Mouse (Mus musculus) monocyte, adult 2 months (primary cell): ENCODE results near the gene Eml1.

Experiments
- DNase-seq, 2 experiments: peaks; one replicate each; pipeline ENCODE4 v3.0.0; 2022; ENCODE audit warnings: low spot score in 2 of 2, low read depth in 1 of 2

Eml1 gene

DNA sequence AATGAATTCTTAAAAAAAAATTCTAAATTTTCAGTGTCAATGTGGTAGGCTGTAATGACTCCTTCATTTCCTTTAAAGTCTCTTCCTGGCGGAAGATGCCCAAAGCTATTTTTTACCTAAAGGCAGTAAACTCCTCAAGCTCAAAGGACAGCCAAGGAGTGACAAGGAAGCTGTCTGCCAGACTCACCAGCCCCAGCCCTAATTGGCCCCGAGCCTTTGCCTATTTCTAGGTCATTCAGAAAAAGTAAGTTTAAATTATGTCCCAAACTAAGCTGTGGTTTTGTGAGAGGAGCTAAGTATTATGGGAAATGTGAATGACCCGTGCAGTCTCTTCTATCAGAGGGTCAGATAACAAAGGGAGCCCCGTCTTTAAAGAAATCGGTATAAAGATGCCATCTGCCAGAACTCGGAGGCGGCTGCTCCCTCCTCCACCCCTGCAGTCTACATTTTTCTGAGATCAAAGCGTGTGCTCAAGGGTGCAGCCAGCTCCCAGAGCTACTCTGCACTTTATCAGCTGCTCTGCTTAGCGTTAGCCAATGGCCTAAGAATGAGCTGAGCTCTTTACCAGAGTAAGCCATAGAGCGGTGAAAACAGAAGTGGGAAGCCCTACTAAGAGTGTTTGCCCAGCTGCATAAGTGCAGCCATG is 175.9 kb downstream of the Eml1 start:
- no peak for DNase-seq

- DNase-seq = no peak
Measured at GRCm38 (mm10) chr12:108547251-108547875, 176.6 kb downstream of the Eml1 start.

DNA sequence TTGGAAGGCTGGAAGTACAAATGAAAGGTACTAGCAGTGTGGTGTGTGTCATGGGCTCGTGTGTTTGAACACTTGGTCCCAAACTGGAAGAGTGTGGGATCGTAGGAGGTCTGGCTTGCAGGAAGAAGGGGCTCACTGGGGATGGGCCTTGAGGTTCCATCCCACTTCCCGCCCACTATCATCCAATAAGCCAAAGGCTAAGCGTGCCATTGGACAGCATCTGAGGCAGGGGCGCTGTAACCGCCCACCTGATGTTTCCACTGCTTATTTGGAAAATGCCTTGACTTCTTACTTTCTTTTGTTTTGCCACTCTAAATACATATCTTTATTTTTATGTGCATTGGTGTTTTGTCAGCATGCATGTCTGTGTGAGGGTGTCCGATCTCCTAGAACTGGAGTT is 181.0 kb downstream of the Eml1 start:
- DNase-seq = no peak

DNA sequence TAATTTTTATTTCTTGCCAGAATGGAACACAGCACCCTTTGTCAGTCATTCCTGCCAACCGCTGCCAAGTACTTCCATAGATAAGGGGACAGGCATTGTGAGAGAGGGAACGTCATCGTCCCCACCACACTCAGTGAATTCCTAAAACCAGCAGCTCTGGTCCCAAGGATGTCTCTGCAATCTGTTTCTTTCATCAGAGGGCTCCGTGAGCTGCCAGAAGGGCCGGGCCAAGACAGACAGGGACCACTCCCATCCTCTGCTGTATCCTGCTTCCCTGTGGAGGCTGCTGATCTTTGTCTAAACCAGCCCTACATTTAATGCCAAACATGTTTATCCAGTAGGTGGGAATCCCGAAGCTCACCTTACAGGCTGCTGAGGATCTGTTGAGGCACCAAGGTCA is 182.3 kb downstream of the Eml1 start:
- no peak for DNase-seq

DNA sequence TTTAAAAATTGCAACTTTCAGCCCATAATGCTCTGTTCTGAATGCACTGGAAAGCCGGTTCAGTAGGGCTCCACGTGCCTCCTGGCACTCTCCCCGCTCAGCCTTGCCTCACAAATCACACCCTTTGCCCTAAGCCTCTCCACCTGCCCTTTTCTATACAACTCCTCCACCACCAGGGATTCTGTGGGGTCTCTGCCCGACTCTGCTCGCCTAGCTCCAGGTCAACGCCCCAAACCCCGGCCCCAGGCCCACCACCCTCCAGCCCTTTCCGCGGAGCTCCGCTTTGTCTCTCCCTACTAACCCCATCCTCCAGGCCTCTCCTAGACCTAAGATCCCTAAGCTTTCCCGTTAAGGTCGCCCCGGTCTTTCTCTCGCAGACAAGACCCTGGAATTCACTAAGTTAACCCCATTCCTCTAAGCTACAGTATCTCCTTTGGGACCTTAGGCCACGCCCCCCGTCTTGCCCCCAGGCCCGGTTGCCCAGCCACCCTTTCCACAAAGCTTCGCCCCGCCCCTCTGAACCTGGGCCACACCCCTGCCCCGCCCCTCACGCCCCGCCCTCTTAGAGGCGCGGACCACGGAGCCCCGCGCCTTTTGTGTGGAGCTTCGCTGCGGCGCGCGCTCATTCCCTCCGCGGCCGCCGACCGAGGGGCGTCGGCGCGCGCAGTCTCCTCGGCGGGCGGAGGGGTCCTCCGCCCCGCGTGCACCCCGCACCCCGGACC is 183.5 kb downstream of the Eml1 start, which contains the start of gene Evl:
Gene Evl (plus strand): TSS at position 601 of the 722 bp plus-strand sequence.
- no peak for DNase-seq

DNA sequence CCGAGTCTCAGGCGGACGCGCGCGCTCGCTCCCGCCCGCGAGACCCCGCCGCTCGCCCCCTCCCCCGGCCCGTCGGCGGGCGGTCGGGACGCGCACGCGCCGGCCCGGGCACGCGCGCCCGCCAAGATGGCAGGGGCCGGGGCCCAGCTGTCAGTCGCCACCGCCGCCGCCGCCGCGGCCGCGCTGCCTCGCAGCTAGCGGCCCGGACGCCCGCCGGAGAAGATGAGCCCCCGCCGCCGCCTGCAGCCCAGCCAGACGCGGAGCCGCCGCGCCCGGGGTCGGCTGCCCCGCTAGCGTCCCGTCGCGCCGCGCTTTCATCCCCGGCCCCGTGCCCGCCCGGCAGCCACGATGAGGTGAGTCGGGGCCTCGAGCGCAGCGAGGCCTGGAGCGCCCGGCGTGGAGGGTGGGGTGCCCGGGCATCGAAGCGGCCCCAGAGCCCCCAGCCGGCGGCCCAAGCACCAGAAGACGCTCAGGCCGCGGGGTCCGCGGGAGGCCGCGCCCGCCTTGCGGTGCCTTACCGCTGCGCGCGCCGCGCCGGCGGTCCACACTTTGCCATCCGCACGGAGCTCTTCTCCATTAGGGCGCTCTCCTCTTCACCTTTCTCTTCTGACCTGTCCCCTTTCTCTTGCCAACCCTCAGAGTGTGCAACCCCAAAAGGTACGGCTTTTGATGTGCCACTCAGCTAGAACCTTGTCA is 184.3 kb downstream of the Eml1 start:
- no peak for DNase-seq

GRCm38 (mm10) chr12:108558194-108558593 is 187.4 kb downstream of the Eml1 start:
- DNase-seq = no peak

GRCm38 (mm10) chr12:108563238-108563637 is 192.5 kb downstream of the Eml1 start:
- DNase-seq = no peak

GRCm38 (mm10) chr12:108564910-108565506 is 194.3 kb downstream of the Eml1 start:
- DNase-seq = no peak

GRCm38 (mm10) chr12:108579156-108579871 is 208.6 kb downstream of the Eml1 start:
- no peak for DNase-seq

- DNase-seq = no peak
Measured at GRCm38 (mm10) chr12:108583775-108584174, 213.0 kb downstream of the Eml1 start.
